Mouse (Mus musculus): ENCODE measurements around the gene Nol9.

Nol9 gene

GRCm38 (mm10) chr4:152038985-152039830 is at the start of gene Nol9:
Gene Nol9, plus strand, starts transcription at chr4:152039321.
- in situ Hi-C loops (cut with MboI, MseI), result no loop called here

GRCm38 (mm10) chr4:151992091-151992490 is 47.0 kb upstream of the Nol9 start:
- in situ Hi-C loops (cut with MboI, MseI), result no loop called here

- in situ Hi-C loops (cut with MboI, MseI), result no loop called here
These were observed 46.1 kb upstream of the Nol9 start for GRCm38 (mm10) chr4:151993035-151993434.

- in situ Hi-C loops (cut with MboI, MseI), result no loop called here
These were observed 44.6 kb upstream of the Nol9 start for GRCm38 (mm10) chr4:151994228-151995171.

- in situ Hi-C loops (cut with MboI, MseI), result no loop called here
These were observed 43.5 kb upstream of the Nol9 start for GRCm38 (mm10) chr4:151995371-151996172.

- in situ Hi-C loops (cut with MboI, MseI), result no loop called here
These were observed 42.8 kb upstream of the Nol9 start, which contains the start of gene Phf13 for GRCm38 (mm10) chr4:151996173-151996950. Gene Phf13, minus strand, starts transcription at chr4:151996258.

- in situ Hi-C loops (cut with MboI, MseI), result no loop called here
These were observed 42.2 kb upstream of the Nol9 start for GRCm38 (mm10) chr4:151996951-151997222.

GRCm38 (mm10) chr4:151997701-151998100 is 41.4 kb upstream of the Nol9 start:
- in situ Hi-C loops (cut with MboI, MseI), result no loop called here

GRCm38 (mm10) chr4:151999481-151999880 is 39.6 kb upstream of the Nol9 start:
- in situ Hi-C loops (cut with MboI, MseI), result no loop called here

- in situ Hi-C loops (cut with MboI, MseI), result no loop called here
These were observed 38.2 kb upstream of the Nol9 start for GRCm38 (mm10) chr4:152000906-152001305.

- in situ Hi-C loops (cut with MboI, MseI), result no loop called here
These were observed 37.8 kb upstream of the Nol9 start for GRCm38 (mm10) chr4:152001335-152001734.

GRCm38 (mm10) chr4:152002063-152002462 is 37.1 kb upstream of the Nol9 start:
- in situ Hi-C loops (cut with MboI, MseI), result no loop called here

- in situ Hi-C loops (cut with MboI, MseI), result no loop called here
These were observed 33.0 kb upstream of the Nol9 start for GRCm38 (mm10) chr4:152006137-152006536.

GRCm38 (mm10) chr4:152006812-152007211 is 32.3 kb upstream of the Nol9 start:
- in situ Hi-C loops (cut with MboI, MseI), result no loop called here

GRCm38 (mm10) chr4:152007481-152008147 is 31.5 kb upstream of the Nol9 start:
- in situ Hi-C loops (cut with MboI, MseI), result no loop called here

GRCm38 (mm10) chr4:152008148-152008500 is 31.0 kb upstream of the Nol9 start:
- in situ Hi-C loops (cut with MboI, MseI), result no loop called here

- in situ Hi-C loops (cut with MboI, MseI), result no loop called here
These were observed 30.5 kb upstream of the Nol9 start, which contains the start of gene Klhl21 for GRCm38 (mm10) chr4:152008622-152009075. Gene Klhl21, plus strand, starts transcription at chr4:152008803.

- in situ Hi-C loops (cut with MboI, MseI), result no loop called here
These were observed 29.8 kb upstream of the Nol9 start for GRCm38 (mm10) chr4:152009076-152010051.

- in situ Hi-C loops (cut with MboI, MseI), result no loop called here
These were observed 28.9 kb upstream of the Nol9 start for GRCm38 (mm10) chr4:152010091-152010706.

Measured in regulatory T cell (primary cell).